Mouse (Mus musculus) CH12.LX (cell line): ENCODE data around the gene Wdfy3. TPM values are rescaled to one million over a fixed set of nuclear protein-coding genes. Genes with fewer than 3 reads are reported as not detected.

Experiments
- DNase-seq: peaks from one replicate; pipeline ENCODE4 v3.0.0-alpha.2; 2013; ENCODE audit errors: extremely low read depth
- H3K27ac ChIP-seq: 2 replicates; pipeline ENCODE4 v1.5.1; 2012; ENCODE audit warnings: low read depth, mild to moderate bottlenecking, control low read depth, moderate library complexity; ENCODE audit not compliant: insufficient read depth
- H3K27me3 ChIP-seq: replicated peaks from 2 replicates; pipeline ENCODE3; 2012; ENCODE audit warnings: inconsistent platforms
- H3K36me3 ChIP-seq, 2 experiments: replicated peaks in 1 of 2; 2 replicates each; pipeline versions ENCODE3 to v1.6.1; 2012; ENCODE audit warnings: inconsistent platforms in 1 of 2, low read length in 1 of 2, mild to moderate bottlenecking in 1 of 2, mixed read lengths in 1 of 2, moderate library complexity in 1 of 2; ENCODE audit not compliant: control insufficient read depth in 1 of 2, insufficient read depth in 1 of 2
- H3K4me1 ChIP-seq, 2 experiments: 2 replicates each; pipeline ENCODE4 v1.6.1; 2012; ENCODE audit warnings: inconsistent platforms in 1 of 2, moderate library complexity in 1 of 2; ENCODE audit not compliant: insufficient read depth in 2 of 2, control insufficient read depth in 1 of 2
- H3K4me2 ChIP-seq: 2 replicates; pipeline ENCODE4 v1.6.1; 2012; ENCODE audit warnings: low read depth, mild to moderate bottlenecking, control low read depth; ENCODE audit not compliant: poor library complexity, insufficient read depth, severe bottlenecking
- H3K4me3 ChIP-seq, 3 experiments: fragments of 150-350 bp in 1 of 3; sonication (generic) in 1 of 3; replicated peaks in 1 of 3; 2 replicates each; pipeline versions ENCODE3 to v1.5.1; 2011 to 2012; ENCODE audit warnings: low read depth in 2 of 3, low read length in 2 of 3, mild to moderate bottlenecking in 2 of 3, moderate library complexity in 2 of 3, control low read depth in 1 of 3, improper control_type of control experiment in 1 of 3, inconsistent platforms in 1 of 3, mixed read lengths in 1 of 3; ENCODE audit not compliant: poor library complexity in 1 of 3
- H3K79me2 ChIP-seq: replicated peaks from 2 replicates; pipeline ENCODE4 v1.6.1; 2012; ENCODE audit warnings: mild to moderate bottlenecking, moderate library complexity; ENCODE audit not compliant: control insufficient read depth, poor library complexity, insufficient read depth, severe bottlenecking; ENCODE audit errors: extremely low read depth
- H3K9ac ChIP-seq: 2 replicates; pipeline ENCODE4 v1.6.1; 2012; ENCODE audit warnings: low read depth, mild to moderate bottlenecking, control low read depth, moderate library complexity; ENCODE audit not compliant: insufficient read depth
- H3K9me3 ChIP-seq: replicated peaks from 2 replicates; pipeline ENCODE3; 2012; ENCODE audit warnings: low read length, inconsistent platforms, mixed read lengths
- BHLHE40 ChIP-seq: IDR thresholded peaks from 2 replicates; pipeline ENCODE4 v1.6.1; 2011; ENCODE audit warnings: mild to moderate bottlenecking, low read depth, low read length, improper control_type of control experiment
- CHD1 ChIP-seq: IDR thresholded peaks from 2 replicates; pipeline ENCODE4 v1.6.1; 2012; ENCODE audit warnings: low read depth, low read length, improper control_type of control experiment, inconsistent platforms
- CTCF ChIP-seq, 2 experiments: IDR thresholded peaks in 1 of 2; conservative IDR thresholded peaks in 1 of 2; 2 replicates each; pipeline ENCODE4 v1.5.1; 2011 to 2012; ENCODE audit warnings: low read depth in 2 of 2, low read length in 2 of 2, improper control_type of control experiment in 1 of 2, inconsistent platforms in 1 of 2, mild to moderate bottlenecking in 1 of 2, moderate library complexity in 1 of 2
- ETS1 ChIP-seq: conservative IDR thresholded peaks from 2 replicates; pipeline ENCODE4 v1.6.1; 2012; ENCODE audit warnings: low read depth, mild to moderate bottlenecking, inconsistent platforms, low read length, improper control_type of control experiment, moderate library complexity
- GABPA ChIP-seq: IDR thresholded peaks from 2 replicates; pipeline ENCODE4 v1.6.1; 2012; ENCODE audit warnings: low read depth, low read length, improper control_type of control experiment, inconsistent platforms; ENCODE audit not compliant: insufficient replicate concordance
- IRF4 ChIP-seq: IDR thresholded peaks from 2 replicates; pipeline ENCODE4 v1.6.1; 2014; ENCODE audit warnings: low read depth, mild to moderate bottlenecking, inconsistent platforms, low read length, improper control_type of control experiment
- JUN ChIP-seq: IDR thresholded peaks from 2 replicates; pipeline ENCODE4 v1.6.1; 2011; ENCODE audit warnings: low read depth, mild to moderate bottlenecking, low read length, improper control_type of control experiment, moderate library complexity; ENCODE audit not compliant: insufficient read depth
- KAT2A ChIP-seq: IDR thresholded peaks from 2 replicates; pipeline ENCODE4 v1.6.1; 2012; ENCODE audit warnings: low read length, improper control_type of control experiment, inconsistent platforms; ENCODE audit not compliant: insufficient replicate concordance
- MAZ ChIP-seq: IDR thresholded peaks from 2 replicates; pipeline ENCODE4 v1.6.1; 2012; ENCODE audit warnings: low read depth, mild to moderate bottlenecking, inconsistent platforms, low read length, improper control_type of control experiment, moderate library complexity
- MXI1 ChIP-seq: IDR thresholded peaks from 2 replicates; pipeline ENCODE4 v1.6.1; 2011; ENCODE audit warnings: mild to moderate bottlenecking, low read depth, low read length, improper control_type of control experiment
- MYC ChIP-seq: IDR thresholded peaks from 2 replicates; pipeline ENCODE4 v1.6.1; 2011; ENCODE audit warnings: low read depth, mild to moderate bottlenecking, improper control_type of control experiment, low read length
- NRF1 ChIP-seq: IDR thresholded peaks from 2 replicates; pipeline ENCODE4 v1.6.1; 2014; ENCODE audit warnings: low read depth, mild to moderate bottlenecking, inconsistent platforms, low read length, improper control_type of control experiment, moderate library complexity
- PAX5 ChIP-seq: IDR thresholded peaks from 2 replicates; pipeline ENCODE4 v1.6.1; 2012; ENCODE audit warnings: low read length, inconsistent platforms, mixed read lengths
- POLR2AphosphoS2 ChIP-seq: IDR thresholded peaks from 2 replicates; pipeline ENCODE4 v1.6.1; 2011; ENCODE audit warnings: low read depth, low read length, improper control_type of control experiment
- SIN3A ChIP-seq: IDR thresholded peaks from 2 replicates; pipeline ENCODE4 v1.6.1; 2012; ENCODE audit warnings: low read length, improper control_type of control experiment, inconsistent platforms
- SMC3 ChIP-seq: IDR thresholded peaks from 2 replicates; pipeline ENCODE4 v1.6.1; 2011; ENCODE audit warnings: low read depth, low read length, improper control_type of control experiment
- TBP ChIP-seq: conservative IDR thresholded peaks from 2 replicates; pipeline ENCODE4 v1.6.1; 2011; ENCODE audit warnings: low read depth, low read length, improper control_type of control experiment
- TCF12 ChIP-seq: IDR thresholded peaks from 2 replicates; pipeline ENCODE4 v1.6.1; 2014; ENCODE audit warnings: low read depth, mild to moderate bottlenecking, inconsistent platforms, low read length, improper control_type of control experiment
- ZC3H11A ChIP-seq: IDR thresholded peaks from 2 replicates; pipeline ENCODE4 v1.6.1; 2012; ENCODE audit warnings: low read depth, mild to moderate bottlenecking, inconsistent platforms, low read length, improper control_type of control experiment
- ZKSCAN1 ChIP-seq: IDR thresholded peaks from 2 replicates; pipeline ENCODE4 v1.6.1; 2012; ENCODE audit warnings: low read depth, inconsistent platforms, low read length, improper control_type of control experiment, borderline replicate concordance
- ZNF384 ChIP-seq: IDR thresholded peaks from 2 replicates; pipeline ENCODE4 v1.6.1; 2012; ENCODE audit warnings: low read depth, low read length, improper control_type of control experiment, inconsistent platforms
- dilution Hi-C: fragments of 300-500 bp; cut with MboI; formaldehyde crosslinking; loops from 2 replicates; pipeline ENCODE4 v1.14.3; 2020; ENCODE audit warnings: low sequenced_read_pairs; ENCODE audit not compliant: extremely low pct_unique_long_range_greater_than_20kb, extremely low pct_ligation_motif_present
- in situ Hi-C: fragments of 300-500 bp; cut with MboI; formaldehyde crosslinking; loops from 3 replicates; pipeline ENCODE4 v1.14.3; 2019; ENCODE audit warnings: low sequenced_read_pairs, low pct_ligation_motif_present, low pct_unique_long_range_greater_than_20kb, mixed read lengths
- polyA plus RNA-seq: library from polyadenylated mRNA; unstranded; fragments of >175 nt; gene quantifications from 2 replicates; pipeline ENCODE4 v1.2.1, GENCODE M21; 2012; ENCODE audit warnings: low read depth; ENCODE audit not compliant: insufficient read length
- total RNA-seq, 2 experiments: library from RNA; depleted of rRNA; stranded (reverse); fragments of 300-350 nt in 1 of 2; fragments of >200 nt in 1 of 2; gene quantifications; 2 replicates each; pipeline ENCODE4 v1.2.3; 2012 to 2014

Wdfy3 gene
- total and polyA plus RNA-seq, 3 experiments, result not detected

GRCm38 (mm10) chr5:101885039-101885438 lies 184.7 kb downstream of the Wdfy3 start:
- Histone ChIP-seq H3K4me2 (no peak overlapping the region), H3K4me1 (no peaks in the 10 kb centered on the region), H3K9ac (no peak overlapping the region), H3K79me2 (no peaks in the 10 kb centered on the region), H3K27ac (no peak overlapping the region), H3K36me3 (no peaks in the 10 kb centered on the region), H3K9me3 (peaks cover 84% of the 10 kb centered on the region), H3K27me3 (no peaks in the 10 kb centered on the region), H3K4me3 (no peak overlapping the region)
- TF ChIP-seq NRF1, result no peak
- no peak for TF ChIP-seq MYC
- TF ChIP-seq IRF4, result no peak
- dilution Hi-C loops, result no loop called here
- DNase-seq, result no peak
- in situ Hi-C loops, result no loop called here

GRCm38 (mm10) chr5:101882191-101882590 lies 187.5 kb downstream of the Wdfy3 start:
- TF ChIP-seq ZNF384, result no peak
- no peak for TF ChIP-seq GABPA
- TF ChIP-seq MAZ, result no peak
- TF ChIP-seq ETS1, result no peak
- no peak for TF ChIP-seq ZKSCAN1
- TF ChIP-seq PAX5, result no peak
- no peak for TF ChIP-seq SIN3A
- no peak for TF ChIP-seq JUN
- TF ChIP-seq, all 38 proteins: peak for 0
- Histone ChIP-seq H3K9ac (no peak overlapping the region), H3K27me3 (no peaks in the 10 kb centered on the region), H3K4me1 (no peaks in the 10 kb centered on the region), H3K27ac (no peak overlapping the region), H3K4me2 (no peak overlapping the region), H3K9me3 (peaks cover 86% of the 10 kb centered on the region), H3K4me3 (no peak overlapping the region), H3K79me2 (no peaks in the 10 kb centered on the region), H3K36me3 (no peaks in the 10 kb centered on the region)
- in situ Hi-C loops (no loop called here), dilution Hi-C loops (no loop called here)
- DNase-seq, result no peak

- H3K9ac ChIP-seq, result no peak overlapping the region
- DNase-seq, result no peak
- in situ Hi-C loops, result no loop called here
- TF ChIP-seq TCF12 (no peak), POLR2AphosphoS2 (no peak), PAX5 (no peak), MYC (no peak), SMC3 (no peak), KAT2A (no peak), GABPA (no peak), TBP (no peak), BHLHE40 (no peak), SIN3A (no peak), MXI1 (no peak), CHD1 (no peak), ZC3H11A (no peak), ZKSCAN1 (no peak), CTCF (conservative IDR thresholded peaks at IDR 0.05 in 1 of 2, IDR thresholded peaks at IDR 0.05 in 1 of 2; ENCODE audit: low read depth in 2 of 2, low read length in 2 of 2) (no peak)
- TF ChIP-seq, all 38 proteins: peak for 0
- Histone ChIP-seq H3K36me3 (no peaks in the 10 kb centered on the region), H3K4me1 (no peaks in the 10 kb centered on the region), H3K79me2 (no peaks in the 10 kb centered on the region), H3K4me2 (no peak overlapping the region), H3K27me3 (no peaks in the 10 kb centered on the region), H3K27ac (no peak overlapping the region), H3K9me3 (peaks cover 82% of the 10 kb centered on the region), H3K4me3 (no peak overlapping the region)
- dilution Hi-C loops, result no loop called here
These were observed 189.8 kb downstream of the Wdfy3 start for GRCm38 (mm10) chr5:101879914-101880313.
